Mouse (Mus musculus): ENCODE data around the gene Gm16867. TPM values are rescaled to one million over a fixed set of nuclear protein-coding genes. Genes with fewer than 3 reads are reported as not detected.
"Not testable (repeated sequence)": the region's sequence is repeated elsewhere in the genome, so short reads cannot be mapped to it uniquely, and the experiment has no call there.

The Gm16867 gene
- polyA plus RNA-seq, 1 experiment from 2014 or later: not detected

GRCm38 (mm10) chr14:69473941-69474646 is 29.1 kb downstream of the Gm16867 start:
- not testable (repeated sequence) for H3K27ac ChIP-seq (replicated peaks); DNase-seq (ENCODE audit: low spot score); H3K9ac ChIP-seq (ENCODE audit: low read length); H3K36me3 ChIP-seq (ENCODE audit: control insufficient read depth, insufficient read depth, low read length); H3K9me3 ChIP-seq (ENCODE audit: control insufficient read depth, low read length); H3K27me3 ChIP-seq (ENCODE audit: control insufficient read depth, insufficient read depth, low read length); H3K4me2 ChIP-seq (replicated peaks; ENCODE audit: low read depth); H3K4me1 ChIP-seq (replicated peaks; ENCODE audit: control insufficient read depth, insufficient read depth); ATAC-seq (ENCODE audit: low FRiP score, low TSS enrichment); H3K4me3 ChIP-seq (ENCODE audit: low read depth, low read length)
- WGBS: no CpG with 5 or more reads among the region's 11 CpGs

GRCm38 (mm10) chr14:69473322-69473721 is 29.8 kb downstream of the Gm16867 start:
- not testable (repeated sequence) for DNase-seq (ENCODE audit: low spot score); H3K4me3 ChIP-seq (ENCODE audit: low read depth, low read length); H3K27me3 ChIP-seq (ENCODE audit: control insufficient read depth, insufficient read depth, low read length); H3K4me2 ChIP-seq (replicated peaks; ENCODE audit: low read depth); H3K36me3 ChIP-seq (ENCODE audit: control insufficient read depth, insufficient read depth, low read length); H3K27ac ChIP-seq (replicated peaks); ATAC-seq (ENCODE audit: low FRiP score, low TSS enrichment); H3K9me3 ChIP-seq (ENCODE audit: control insufficient read depth, low read length); H3K4me1 ChIP-seq (replicated peaks; ENCODE audit: control insufficient read depth, insufficient read depth); H3K9ac ChIP-seq (ENCODE audit: low read length)
- WGBS: no CpG with 5 or more reads among the region's 2 CpGs

GRCm38 (mm10) chr14:69470122-69470708 is 32.9 kb downstream of the Gm16867 start:
- H3K4me3 ChIP-seq (ENCODE audit: low read depth, low read length); H3K4me2 ChIP-seq (replicated peaks; ENCODE audit: low read depth); H3K4me1 ChIP-seq (replicated peaks; ENCODE audit: control insufficient read depth, insufficient read depth); H3K27me3 ChIP-seq (ENCODE audit: control insufficient read depth, insufficient read depth, low read length); H3K27ac ChIP-seq (replicated peaks); H3K9me3 ChIP-seq (ENCODE audit: control insufficient read depth, low read length); ATAC-seq (ENCODE audit: low FRiP score, low TSS enrichment); DNase-seq (ENCODE audit: low spot score); H3K9ac ChIP-seq (ENCODE audit: low read length); H3K36me3 ChIP-seq (ENCODE audit: control insufficient read depth, insufficient read depth, low read length): not testable (repeated sequence)
- WGBS: no CpG with 5 or more reads among the region's 8 CpGs

GRCm38 (mm10) chr14:69467612-69468366 is 35.4 kb downstream of the Gm16867 start:
- H3K27ac ChIP-seq (replicated peaks); H3K4me3 ChIP-seq (ENCODE audit: low read depth, low read length); ATAC-seq (ENCODE audit: low FRiP score, low TSS enrichment); H3K36me3 ChIP-seq (ENCODE audit: control insufficient read depth, insufficient read depth, low read length); H3K27me3 ChIP-seq (ENCODE audit: control insufficient read depth, insufficient read depth, low read length); H3K4me1 ChIP-seq (replicated peaks; ENCODE audit: control insufficient read depth, insufficient read depth); H3K9me3 ChIP-seq (ENCODE audit: control insufficient read depth, low read length); H3K9ac ChIP-seq (ENCODE audit: low read length); H3K4me2 ChIP-seq (replicated peaks; ENCODE audit: low read depth); DNase-seq (ENCODE audit: low spot score): not testable (repeated sequence)
- WGBS: no CpG with 5 or more reads among the region's 17 CpGs

GRCm38 (mm10) chr14:69464465-69464864 is 38.7 kb downstream of the Gm16867 start:
- not testable (repeated sequence) for H3K4me3 ChIP-seq (ENCODE audit: low read depth, low read length); H3K9ac ChIP-seq (ENCODE audit: low read length); H3K4me2 ChIP-seq (replicated peaks; ENCODE audit: low read depth); H3K9me3 ChIP-seq (ENCODE audit: control insufficient read depth, low read length); DNase-seq (ENCODE audit: low spot score); H3K4me1 ChIP-seq (replicated peaks; ENCODE audit: control insufficient read depth, insufficient read depth); H3K36me3 ChIP-seq (ENCODE audit: control insufficient read depth, insufficient read depth, low read length); H3K27ac ChIP-seq (replicated peaks); ATAC-seq (ENCODE audit: low FRiP score, low TSS enrichment); H3K27me3 ChIP-seq (ENCODE audit: control insufficient read depth, insufficient read depth, low read length)
- no CpG with 5 or more reads among the region's 4 CpGs for WGBS

- WGBS: no CpG with 5 or more reads among the region's 5 CpGs
- H3K27me3 ChIP-seq (ENCODE audit: control insufficient read depth, insufficient read depth, low read length); DNase-seq (ENCODE audit: low spot score); H3K27ac ChIP-seq (replicated peaks); ATAC-seq (ENCODE audit: low FRiP score, low TSS enrichment); H3K9ac ChIP-seq (ENCODE audit: low read length); H3K4me3 ChIP-seq (ENCODE audit: low read depth, low read length); H3K36me3 ChIP-seq (ENCODE audit: control insufficient read depth, insufficient read depth, low read length); H3K4me2 ChIP-seq (replicated peaks; ENCODE audit: low read depth); H3K9me3 ChIP-seq (ENCODE audit: control insufficient read depth, low read length); H3K4me1 ChIP-seq (replicated peaks; ENCODE audit: control insufficient read depth, insufficient read depth): not testable (repeated sequence)
Observed at GRCm38 (mm10) chr14:69457691-69458090, 45.5 kb downstream of the Gm16867 start.

- not testable (repeated sequence) for ATAC-seq (ENCODE audit: low FRiP score, low TSS enrichment); DNase-seq (ENCODE audit: low spot score); H3K36me3 ChIP-seq (ENCODE audit: control insufficient read depth, insufficient read depth, low read length); H3K27me3 ChIP-seq (ENCODE audit: control insufficient read depth, insufficient read depth, low read length); H3K4me3 ChIP-seq (ENCODE audit: low read depth, low read length); H3K9ac ChIP-seq (ENCODE audit: low read length); H3K27ac ChIP-seq (replicated peaks); H3K9me3 ChIP-seq (ENCODE audit: control insufficient read depth, low read length); H3K4me1 ChIP-seq (replicated peaks; ENCODE audit: control insufficient read depth, insufficient read depth); H3K4me2 ChIP-seq (replicated peaks; ENCODE audit: low read depth)
- WGBS: no CpG with 5 or more reads among the region's 9 CpGs
Observed at GRCm38 (mm10) chr14:69454640-69455039, 48.5 kb downstream of the Gm16867 start.

- WGBS: no CpG with 5 or more reads among the region's 10 CpGs
- not testable (repeated sequence) for H3K9ac ChIP-seq (ENCODE audit: low read length); H3K27ac ChIP-seq (replicated peaks); ATAC-seq (ENCODE audit: low FRiP score, low TSS enrichment); H3K27me3 ChIP-seq (ENCODE audit: control insufficient read depth, insufficient read depth, low read length); DNase-seq (ENCODE audit: low spot score); H3K4me3 ChIP-seq (ENCODE audit: low read depth, low read length); H3K36me3 ChIP-seq (ENCODE audit: control insufficient read depth, insufficient read depth, low read length); H3K9me3 ChIP-seq (ENCODE audit: control insufficient read depth, low read length); H3K4me2 ChIP-seq (replicated peaks; ENCODE audit: low read depth); H3K4me1 ChIP-seq (replicated peaks; ENCODE audit: control insufficient read depth, insufficient read depth)
Observed at GRCm38 (mm10) chr14:69448845-69449244, 54.3 kb downstream of the Gm16867 start.

GRCm38 (mm10) chr14:69447006-69447405 is 56.2 kb downstream of the Gm16867 start:
- H3K4me2 ChIP-seq (replicated peaks; ENCODE audit: low read depth); DNase-seq (ENCODE audit: low spot score); H3K9ac ChIP-seq (ENCODE audit: low read length); H3K4me1 ChIP-seq (replicated peaks; ENCODE audit: control insufficient read depth, insufficient read depth); H3K27me3 ChIP-seq (ENCODE audit: control insufficient read depth, insufficient read depth, low read length); H3K4me3 ChIP-seq (ENCODE audit: low read depth, low read length); H3K36me3 ChIP-seq (ENCODE audit: control insufficient read depth, insufficient read depth, low read length); H3K27ac ChIP-seq (replicated peaks); H3K9me3 ChIP-seq (ENCODE audit: control insufficient read depth, low read length): not testable (repeated sequence)
- no CpG with 5 or more reads among the region's 1 CpGs for WGBS
- ATAC-seq (ENCODE audit: low FRiP score, low TSS enrichment): peak; percentile 51; the same call in 1 of the 2 replicates
